Mouse (Mus musculus): ENCODE results near the gene Abhd12. TPM values are rescaled to one million over a fixed set of nuclear protein-coding genes. Genes with fewer than 3 reads are reported as not detected.

Gene Abhd12
- polyA plus RNA-seq, 1 experiment from 2014 or later: 105 TPM

DNA sequence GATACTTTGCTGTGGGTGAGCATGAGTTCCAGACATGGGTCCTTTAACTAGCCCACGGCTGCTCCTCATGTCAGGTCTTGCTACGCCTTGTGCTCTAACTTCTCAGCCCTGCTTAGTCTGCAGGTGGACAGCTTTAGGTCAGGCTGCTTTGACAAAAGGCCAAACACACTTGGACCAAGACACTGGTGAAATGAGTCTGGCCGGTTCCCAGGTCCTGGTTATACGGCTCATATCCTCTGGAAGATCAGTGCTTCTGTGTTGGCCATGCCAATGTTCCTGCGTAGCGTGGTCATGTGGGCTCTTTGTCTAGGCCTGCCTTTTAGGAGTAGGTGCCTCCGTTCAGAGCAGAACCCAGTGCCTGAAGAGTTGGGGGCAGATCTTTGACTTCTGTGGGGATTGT lies 72.5 kb downstream of the Abhd12 start:
- 95% methylated on average over 7 of the region's 7 CpGs for WGBS
- Histone ChIP-seq H3K9me3 (ENCODE audit: control insufficient read depth, low read length) (no peaks in the 10 kb centered on the region), H3K27ac (replicated peaks; ENCODE audit: low read depth, low read length) (no peak overlapping the region), H3K4me1 (ENCODE audit: control insufficient read depth, insufficient read depth, low read length) (no peaks in the 10 kb centered on the region), H3K9ac (replicated peaks; ENCODE audit: low read length) (no peak overlapping the region), H3K36me3 (ENCODE audit: control insufficient read depth, insufficient read depth, low read length) (peaks cover 89% of the 10 kb centered on the region), H3K4me2 (ENCODE audit: low read length) (no peak overlapping the region), H3K27me3 (ENCODE audit: control insufficient read depth, insufficient read depth, low read length) (no peaks in the 10 kb centered on the region), H3K4me3 (replicated peaks; ENCODE audit: low read depth, low read length) (no peak overlapping the region)
- ATAC-seq (ENCODE audit: low FRiP score, low TSS enrichment) (no peak), DNase-seq (no peak)

DNA sequence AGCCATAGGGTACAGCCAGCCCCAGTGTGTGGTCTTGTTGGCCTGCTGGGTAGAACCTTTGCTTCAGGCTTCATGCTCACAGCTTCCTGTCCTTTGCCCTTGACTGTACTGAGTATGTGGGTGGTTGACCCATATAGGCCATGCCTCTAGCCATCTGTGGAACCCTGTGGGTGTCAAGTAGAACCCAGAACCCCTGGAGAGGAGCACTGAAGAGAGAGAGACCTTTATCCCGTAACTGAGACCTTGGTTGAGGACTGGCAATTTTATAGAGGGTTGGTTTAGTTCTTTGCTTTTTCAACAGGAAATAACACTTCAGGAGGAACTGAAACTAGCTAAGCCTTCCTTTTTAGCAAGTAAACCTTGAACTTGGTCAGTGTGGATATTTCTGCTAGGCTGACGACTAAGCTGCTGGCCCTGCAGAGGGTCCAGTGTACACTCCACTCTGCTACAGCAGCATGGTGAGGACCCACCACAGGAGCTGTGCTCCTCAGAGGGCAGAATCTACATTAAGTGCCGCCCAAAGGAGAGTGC lies 73.6 kb downstream of the Abhd12 start:
- Histone ChIP-seq H3K9me3 (ENCODE audit: control insufficient read depth, low read length) (no peaks in the 10 kb centered on the region), H3K27me3 (ENCODE audit: control insufficient read depth, insufficient read depth, low read length) (no peaks in the 10 kb centered on the region), H3K9ac (replicated peaks; ENCODE audit: low read length) (no peak overlapping the region), H3K27ac (replicated peaks; ENCODE audit: low read depth, low read length) (no peak overlapping the region), H3K4me1 (ENCODE audit: control insufficient read depth, insufficient read depth, low read length) (no peaks in the 10 kb centered on the region), H3K4me2 (ENCODE audit: low read length) (no peak overlapping the region), H3K36me3 (ENCODE audit: control insufficient read depth, insufficient read depth, low read length) (peaks cover 93% of the 10 kb centered on the region), H3K4me3 (replicated peaks; ENCODE audit: low read depth, low read length) (no peak overlapping the region)
- no peak for ATAC-seq (ENCODE audit: low FRiP score, low TSS enrichment)
- DNase-seq: no peak
- WGBS: 89% methylated on average over 3 of the region's 3 CpGs

DNA sequence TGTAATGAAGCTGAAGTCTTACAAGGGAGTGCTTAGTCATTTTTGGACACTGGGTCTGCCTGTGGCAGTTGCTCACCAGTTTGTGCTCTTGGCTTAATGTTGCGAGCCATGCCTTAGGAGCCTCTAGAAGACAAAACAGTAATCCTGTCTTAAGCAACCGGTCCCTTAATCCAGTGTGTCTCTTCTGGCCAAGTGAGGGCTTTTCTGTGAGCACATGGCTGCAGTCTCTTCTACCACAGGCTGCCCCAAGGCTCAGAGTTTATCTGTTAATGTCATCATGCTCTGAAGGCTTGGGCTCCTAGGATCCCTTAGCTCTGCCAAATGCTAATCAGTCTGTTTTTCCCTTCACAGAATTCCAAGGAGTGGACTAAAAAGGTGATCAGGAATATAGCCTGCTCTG lies 74.5 kb downstream of the Abhd12 start:
- H3K27ac ChIP-seq (replicated peaks; ENCODE audit: low read depth, low read length): no peak overlapping the region
- H3K9ac ChIP-seq (replicated peaks; ENCODE audit: low read length): no peak overlapping the region
- H3K36me3 ChIP-seq (ENCODE audit: control insufficient read depth, insufficient read depth, low read length): peaks cover 97% of the 10 kb centered on the region
- WGBS: 85% methylated on average over 2 of the region's 2 CpGs
- no peak overlapping the region for H3K4me3 ChIP-seq (replicated peaks; ENCODE audit: low read depth, low read length)
- DNase-seq (no peak), ATAC-seq (ENCODE audit: low FRiP score, low TSS enrichment) (no peak)
- H3K27me3 ChIP-seq (ENCODE audit: control insufficient read depth, insufficient read depth, low read length): no peaks in the 10 kb centered on the region
- H3K4me2 ChIP-seq (ENCODE audit: low read length): no peak overlapping the region
- no peaks in the 10 kb centered on the region for H3K9me3 ChIP-seq (ENCODE audit: control insufficient read depth, low read length)
- H3K4me1 ChIP-seq (ENCODE audit: control insufficient read depth, insufficient read depth, low read length): no peaks in the 10 kb centered on the region

DNA sequence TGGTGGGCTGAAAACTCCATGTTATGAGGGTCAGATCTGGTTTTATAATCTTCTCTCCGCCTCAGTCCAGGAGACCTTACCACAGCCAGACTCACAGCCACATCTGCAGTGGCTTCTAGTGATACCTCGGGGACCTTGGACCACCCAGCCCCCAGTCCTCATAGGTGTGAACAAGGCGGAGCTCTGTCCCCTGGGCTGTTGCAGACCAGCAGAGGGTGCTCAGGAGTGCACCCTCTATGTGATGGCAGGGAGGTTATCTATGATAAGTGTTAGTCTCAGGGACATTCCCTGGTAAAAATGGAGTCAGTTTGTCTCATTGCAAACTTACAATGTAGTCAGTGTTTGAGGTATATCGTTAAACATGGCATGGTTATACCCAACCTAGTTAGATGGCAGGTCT lies 75.9 kb downstream of the Abhd12 start:
- H3K27me3 ChIP-seq (ENCODE audit: control insufficient read depth, insufficient read depth, low read length): no peaks in the 10 kb centered on the region
- no peaks in the 10 kb centered on the region for H3K4me1 ChIP-seq (ENCODE audit: control insufficient read depth, insufficient read depth, low read length)
- no peak overlapping the region for H3K9ac ChIP-seq (replicated peaks; ENCODE audit: low read length)
- WGBS: 93% methylated on average over 4 of the region's 4 CpGs
- H3K27ac ChIP-seq (replicated peaks; ENCODE audit: low read depth, low read length): no peak overlapping the region
- ATAC-seq (ENCODE audit: low FRiP score, low TSS enrichment): no peak
- no peak for DNase-seq
- no peak overlapping the region for H3K4me2 ChIP-seq (ENCODE audit: low read length)
- no peaks in the 10 kb centered on the region for H3K9me3 ChIP-seq (ENCODE audit: control insufficient read depth, low read length)
- no peak overlapping the region for H3K4me3 ChIP-seq (replicated peaks; ENCODE audit: low read depth, low read length)
- peaks cover 97% of the 10 kb centered on the region for H3K36me3 ChIP-seq (ENCODE audit: control insufficient read depth, insufficient read depth, low read length)

- DNase-seq (no peak), ATAC-seq (ENCODE audit: low FRiP score, low TSS enrichment) (no peak)
- Histone ChIP-seq H3K27ac (replicated peaks; ENCODE audit: low read depth, low read length) (no peak overlapping the region), H3K9ac (replicated peaks; ENCODE audit: low read length) (no peak overlapping the region), H3K27me3 (ENCODE audit: control insufficient read depth, insufficient read depth, low read length) (no peaks in the 10 kb centered on the region), H3K9me3 (ENCODE audit: control insufficient read depth, low read length) (no peaks in the 10 kb centered on the region), H3K4me1 (ENCODE audit: control insufficient read depth, insufficient read depth, low read length) (no peaks in the 10 kb centered on the region), H3K36me3 (ENCODE audit: control insufficient read depth, insufficient read depth, low read length) (peaks cover 95% of the 10 kb centered on the region), H3K4me2 (ENCODE audit: low read length) (no peak overlapping the region), H3K4me3 (replicated peaks; ENCODE audit: low read depth, low read length) (no peak overlapping the region)
- WGBS: 89% methylated on average over 3 of the region's 3 CpGs
Observed at GRCm38 (mm10) chr2:150828164-150828563, 76.4 kb downstream of the Abhd12 start.

GRCm38 (mm10) chr2:150826426-150826825 lies 78.1 kb downstream of the Abhd12 start:
- Histone ChIP-seq H3K4me2 (ENCODE audit: low read length) (no peak overlapping the region), H3K4me1 (ENCODE audit: control insufficient read depth, insufficient read depth, low read length) (no peaks in the 10 kb centered on the region), H3K4me3 (replicated peaks; ENCODE audit: low read depth, low read length) (no peak overlapping the region), H3K27me3 (ENCODE audit: control insufficient read depth, insufficient read depth, low read length) (no peaks in the 10 kb centered on the region), H3K36me3 (ENCODE audit: control insufficient read depth, insufficient read depth, low read length) (peaks cover 86% of the 10 kb centered on the region), H3K27ac (replicated peaks; ENCODE audit: low read depth, low read length) (no peak overlapping the region), H3K9me3 (ENCODE audit: control insufficient read depth, low read length) (no peaks in the 10 kb centered on the region), H3K9ac (replicated peaks; ENCODE audit: low read length) (no peak overlapping the region)
- ATAC-seq (ENCODE audit: low FRiP score, low TSS enrichment) (no peak), DNase-seq (no peak)
- 88% methylated on average over 3 of the region's 3 CpGs for WGBS

GRCm38 (mm10) chr2:150822987-150823386 lies 81.6 kb downstream of the Abhd12 start:
- Histone ChIP-seq H3K4me2 (ENCODE audit: low read length) (no peak overlapping the region), H3K4me1 (ENCODE audit: control insufficient read depth, insufficient read depth, low read length) (no peaks in the 10 kb centered on the region), H3K36me3 (ENCODE audit: control insufficient read depth, insufficient read depth, low read length) (peaks cover 81% of the 10 kb centered on the region), H3K27ac (replicated peaks; ENCODE audit: low read depth, low read length) (no peak overlapping the region), H3K9me3 (ENCODE audit: control insufficient read depth, low read length) (no peaks in the 10 kb centered on the region), H3K27me3 (ENCODE audit: control insufficient read depth, insufficient read depth, low read length) (no peaks in the 10 kb centered on the region), H3K9ac (replicated peaks; ENCODE audit: low read length) (no peak overlapping the region), H3K4me3 (replicated peaks; ENCODE audit: low read depth, low read length) (no peak overlapping the region)
- no peak for DNase-seq
- 82% methylated on average over 8 of the region's 8 CpGs for WGBS
- ATAC-seq (ENCODE audit: low FRiP score, low TSS enrichment): no peak

DNA sequence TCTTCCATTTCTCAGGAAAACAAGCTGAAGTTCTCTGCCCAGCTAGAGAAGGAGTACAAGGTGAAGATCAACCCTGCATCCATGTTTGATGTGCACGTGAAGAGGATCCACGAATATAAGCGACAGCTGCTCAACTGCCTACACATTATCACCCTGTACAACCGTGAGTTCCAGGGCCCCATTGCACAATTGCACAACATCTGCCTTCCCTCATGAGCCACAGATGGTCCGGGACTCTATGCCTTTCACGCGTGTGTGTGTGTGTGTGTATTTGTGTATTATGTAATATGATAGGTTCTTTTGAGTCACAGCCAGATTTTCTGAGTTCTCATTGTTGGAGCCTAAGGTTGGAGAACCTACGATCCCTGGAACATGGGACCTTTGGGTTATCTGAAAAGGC lies 83.8 kb downstream of the Abhd12 start:
- no peak overlapping the region for H3K4me3 ChIP-seq (replicated peaks; ENCODE audit: low read depth, low read length)
- DNase-seq (no peak), ATAC-seq (ENCODE audit: low FRiP score, low TSS enrichment) (no peak)
- no peak overlapping the region for H3K27ac ChIP-seq (replicated peaks; ENCODE audit: low read depth, low read length)
- no peak overlapping the region for H3K4me2 ChIP-seq (ENCODE audit: low read length)
- 94% methylated on average over 8 of the region's 8 CpGs for WGBS
- H3K9me3 ChIP-seq (ENCODE audit: control insufficient read depth, low read length): no peaks in the 10 kb centered on the region
- peaks cover 80% of the 10 kb centered on the region for H3K36me3 ChIP-seq (ENCODE audit: control insufficient read depth, insufficient read depth, low read length)
- H3K27me3 ChIP-seq (ENCODE audit: control insufficient read depth, insufficient read depth, low read length): no peaks in the 10 kb centered on the region
- H3K9ac ChIP-seq (replicated peaks; ENCODE audit: low read length): no peak overlapping the region
- H3K4me1 ChIP-seq (ENCODE audit: control insufficient read depth, insufficient read depth, low read length): no peaks in the 10 kb centered on the region

DNA sequence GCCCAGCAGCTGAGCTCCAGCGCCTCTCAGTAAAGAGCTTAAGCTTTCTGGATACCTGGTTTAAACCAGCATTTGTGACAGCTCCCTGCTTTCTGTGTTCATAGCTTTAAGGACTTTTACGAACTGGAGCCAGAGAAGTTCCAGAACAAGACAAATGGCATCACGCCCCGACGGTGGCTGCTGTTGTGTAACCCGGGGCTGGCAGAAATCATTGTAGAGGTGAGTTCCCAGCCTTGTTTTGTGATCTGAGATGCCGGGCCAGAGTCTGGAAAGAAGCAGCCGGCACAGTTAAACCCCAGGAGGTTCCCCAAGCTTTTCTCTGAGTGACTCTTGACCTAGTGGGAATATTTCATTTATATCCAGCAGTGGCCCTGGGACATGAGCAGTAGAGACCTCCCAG lies 85.8 kb downstream of the Abhd12 start:
- no peak overlapping the region for H3K27ac ChIP-seq (replicated peaks; ENCODE audit: low read depth, low read length)
- no peak overlapping the region for H3K4me3 ChIP-seq (replicated peaks; ENCODE audit: low read depth, low read length)
- H3K4me2 ChIP-seq (ENCODE audit: low read length): no peak overlapping the region
- no peaks in the 10 kb centered on the region for H3K27me3 ChIP-seq (ENCODE audit: control insufficient read depth, insufficient read depth, low read length)
- DNase-seq (no peak), ATAC-seq (ENCODE audit: low FRiP score, low TSS enrichment) (no peak)
- H3K9ac ChIP-seq (replicated peaks; ENCODE audit: low read length): no peak overlapping the region
- H3K4me1 ChIP-seq (ENCODE audit: control insufficient read depth, insufficient read depth, low read length): no peaks in the 10 kb centered on the region
- 97% methylated on average over 8 of the region's 8 CpGs for WGBS
- peaks cover 78% of the 10 kb centered on the region for H3K36me3 ChIP-seq (ENCODE audit: control insufficient read depth, insufficient read depth, low read length)
- H3K9me3 ChIP-seq (ENCODE audit: control insufficient read depth, low read length): no peaks in the 10 kb centered on the region

Measured in midbrain, embryonic 14.5 days (tissue).